Mouse (Mus musculus): ENCODE results near the gene Nup88. TPM values are rescaled to one million over a fixed set of nuclear protein-coding genes. Genes with fewer than 3 reads are reported as not detected.

Gene Nup88
- polyA plus RNA-seq, 2 experiments, result 41.5 to 61.0 TPM

GRCm38 (mm10) chr11:71008321-71008720 is 38.5 kb upstream of the Nup88 start:
- no peak overlapping the region for H3K27ac ChIP-seq
- H3K4me3 ChIP-seq (ENCODE audit: insufficient read depth in 1 of 2, low read depth in 2 of 2, low read length in 2 of 2), result no peak overlapping the region
- H3K9me3 ChIP-seq (ENCODE audit: control insufficient read depth, low read length), result no peaks in the 10 kb centered on the region
- H3K9ac ChIP-seq (replicated peaks), result no peak overlapping the region
- ATAC-seq (ENCODE audit: insufficient read depth), result no peak
- no peak for DNase-seq (ENCODE audit: low read depth in 3 of 3, low spot score in 3 of 3)
- TF ChIP-seq EP300 (IDR thresholded peaks at IDR 0.05; ENCODE audit: low read depth) (no peak), CTCF (IDR thresholded peaks at IDR 0.05; ENCODE audit: low read depth) (no peak)
- H3K27me3 ChIP-seq (ENCODE audit: control insufficient read depth, insufficient read depth, low read length), result no peaks in the 10 kb centered on the region
- peaks cover 0 to 3% of the 10 kb centered on the region in 2 experiments; a peak in 3 of 4 replicates for H3K4me1 ChIP-seq (replicated peaks; ENCODE audit: control insufficient read depth in 2 of 2, insufficient read depth in 2 of 2, low read length in 1 of 2)
- WGBS (ENCODE audit: insufficient replicate concordance), result 76% methylated on average over 3 of the region's 3 CpGs
- no peak overlapping the region for H3K4me2 ChIP-seq (ENCODE audit: low read depth)
- H3K36me3 ChIP-seq (replicated peaks; ENCODE audit: control insufficient read depth, insufficient read depth, low read depth), result peaks cover 35% of the 10 kb centered on the region

GRCm38 (mm10) chr11:71007831-71008230 is 38.1 kb upstream of the Nup88 start:
- H3K4me1 ChIP-seq (replicated peaks; ENCODE audit: control insufficient read depth in 2 of 2, insufficient read depth in 2 of 2, low read length in 1 of 2), result peaks cover 3% of the 10 kb centered on the region in 2 experiments
- H3K9me3 ChIP-seq (ENCODE audit: control insufficient read depth, low read length), result no peaks in the 10 kb centered on the region
- 79% methylated on average over 7 of the region's 7 CpGs for WGBS (ENCODE audit: insufficient replicate concordance)
- TF ChIP-seq CTCF (IDR thresholded peaks at IDR 0.05; ENCODE audit: low read depth) (no peak), EP300 (IDR thresholded peaks at IDR 0.05; ENCODE audit: low read depth) (no peak)
- H3K27me3 ChIP-seq (ENCODE audit: control insufficient read depth, insufficient read depth, low read length), result no peaks in the 10 kb centered on the region
- no peak overlapping the region for H3K27ac ChIP-seq
- H3K9ac ChIP-seq (replicated peaks), result no peak overlapping the region
- no peak overlapping the region for H3K4me2 ChIP-seq (ENCODE audit: low read depth)
- no peak overlapping the region for H3K4me3 ChIP-seq (ENCODE audit: insufficient read depth in 1 of 2, low read depth in 2 of 2, low read length in 2 of 2)
- DNase-seq (ENCODE audit: low read depth in 3 of 3, low spot score in 3 of 3) (no peak), ATAC-seq (ENCODE audit: insufficient read depth) (no peak)
- peaks cover 33% of the 10 kb centered on the region for H3K36me3 ChIP-seq (replicated peaks; ENCODE audit: control insufficient read depth, insufficient read depth, low read depth)

- WGBS (ENCODE audit: insufficient replicate concordance), result 80% methylated on average over 6 of the region's 6 CpGs
- Histone ChIP-seq H3K4me2 (ENCODE audit: low read depth) (no peak overlapping the region), H3K9me3 (ENCODE audit: control insufficient read depth, low read length) (no peaks in the 10 kb centered on the region), H3K27me3 (ENCODE audit: control insufficient read depth, insufficient read depth, low read length) (no peaks in the 10 kb centered on the region), H3K27ac (no peak overlapping the region), H3K4me1 (replicated peaks; ENCODE audit: control insufficient read depth in 2 of 2, insufficient read depth in 2 of 2, low read length in 1 of 2) (peaks cover 8 to 9% of the 10 kb centered on the region in 2 experiments), H3K36me3 (replicated peaks; ENCODE audit: control insufficient read depth, insufficient read depth, low read depth) (peaks cover 26% of the 10 kb centered on the region), H3K4me3 (ENCODE audit: insufficient read depth in 1 of 2, low read depth in 2 of 2, low read length in 2 of 2) (no peak overlapping the region), H3K9ac (replicated peaks) (no peak overlapping the region)
- no peak for TF ChIP-seq EP300 (IDR thresholded peaks at IDR 0.05; ENCODE audit: low read depth)
- TF ChIP-seq CTCF (IDR thresholded peaks at IDR 0.05; ENCODE audit: low read depth), result no peak
- no peak for ATAC-seq (ENCODE audit: insufficient read depth)
- no peak for DNase-seq (ENCODE audit: low read depth in 3 of 3, low spot score in 3 of 3)
These were observed 37.3 kb upstream of the Nup88 start for GRCm38 (mm10) chr11:71007026-71007425.

- Histone ChIP-seq H3K9ac (replicated peaks) (0 out of 2 replicates have a peak overlapping the region, but pooled peaks have one; percentile 20), H3K36me3 (replicated peaks; ENCODE audit: control insufficient read depth, insufficient read depth, low read depth) (peaks cover 12% of the 10 kb centered on the region), H3K4me1 (replicated peaks; ENCODE audit: control insufficient read depth in 2 of 2, insufficient read depth in 2 of 2, low read length in 1 of 2) (peaks cover 8 to 9% of the 10 kb centered on the region in 2 experiments), H3K27me3 (ENCODE audit: control insufficient read depth, insufficient read depth, low read length) (no peaks in the 10 kb centered on the region), H3K9me3 (ENCODE audit: control insufficient read depth, low read length) (no peaks in the 10 kb centered on the region), H3K27ac (0 out of 2 replicates have a peak overlapping the region, but pooled peaks have one; percentile 7), H3K4me2 (ENCODE audit: low read depth) (peak overlapping the region; percentile 93), H3K4me3 (ENCODE audit: insufficient read depth in 1 of 2, low read depth in 2 of 2, low read length in 2 of 2) (peak overlapping the region; percentile 74 to 92; a peak in 3 of 4 replicates)
- 49% methylated on average over 5 of the region's 5 CpGs for WGBS (ENCODE audit: insufficient replicate concordance)
- no peak for ATAC-seq (ENCODE audit: insufficient read depth)
- no peak for TF ChIP-seq CTCF (IDR thresholded peaks at IDR 0.05; ENCODE audit: low read depth)
- TF ChIP-seq EP300 (IDR thresholded peaks at IDR 0.05; ENCODE audit: low read depth), result no peak
- no peak for DNase-seq (ENCODE audit: low read depth in 3 of 3, low spot score in 3 of 3)
These were observed 35.3 kb upstream of the Nup88 start for GRCm38 (mm10) chr11:71005046-71005445.

- Histone ChIP-seq H3K9ac (replicated peaks) (peak within 1 kb of the TSS; percentile 69), H3K4me3 (ENCODE audit: insufficient read depth in 1 of 2, low read depth in 2 of 2, low read length in 2 of 2) (peak within 1 kb of the TSS; percentile 74 to 92), H3K4me1 (replicated peaks; ENCODE audit: control insufficient read depth in 2 of 2, insufficient read depth in 2 of 2, low read length in 1 of 2) (peaks cover 8 to 9% of the 10 kb centered on the region in 2 experiments), H3K9me3 (ENCODE audit: control insufficient read depth, low read length) (no peaks in the 10 kb centered on the region), H3K27me3 (ENCODE audit: control insufficient read depth, insufficient read depth, low read length) (no peaks in the 10 kb centered on the region), H3K27ac (peak within 1 kb of the TSS; percentile 24), H3K36me3 (replicated peaks; ENCODE audit: control insufficient read depth, insufficient read depth, low read depth) (peaks cover 6% of the 10 kb centered on the region), H3K4me2 (ENCODE audit: low read depth) (peak within 1 kb of the TSS; percentile 93)
- ATAC-seq (ENCODE audit: insufficient read depth) (peak; percentile 94), DNase-seq (ENCODE audit: low read depth in 3 of 3, low spot score in 3 of 3) (peak; percentile 94 to 95 (median 94))
- no peak for TF ChIP-seq EP300 (IDR thresholded peaks at IDR 0.05; ENCODE audit: low read depth)
- TF ChIP-seq CTCF (IDR thresholded peaks at IDR 0.05; ENCODE audit: low read depth), result peak; percentile 63
- under 1% methylated on average over 35 of the region's 35 CpGs for WGBS (ENCODE audit: insufficient replicate concordance)
These were observed 34.6 kb upstream of the Nup88 start, which contains the start of gene Dhx33 for GRCm38 (mm10) chr11:71004316-71004773. Gene Dhx33 (minus strand): TSS chr11:71004437.

Measured in liver, embryonic 14.5 days (tissue).